Mouse (Mus musculus): ENCODE measurements around the gene Fbll1. TPM values are rescaled to one million over a fixed set of nuclear protein-coding genes. Genes with fewer than 3 reads are reported as not detected.
"Not testable (repeated sequence)": the region's sequence is repeated elsewhere in the genome, so short reads cannot be mapped to it uniquely, and the experiment has no call there.

The Fbll1 gene
- total RNA-seq (2017), result not detected in 2 replicates

- peak; percentile 88 for ATAC-seq (replicated peaks; ENCODE audit: low read depth, poor library complexity, severe bottlenecking)
Observed at GRCm38 (mm10) chr11:35798874-35799273, at the start of gene Fbll1. Gene Fbll1 (minus strand): TSS chr11:35798884.

GRCm38 (mm10) chr11:35844299-35844698 lies 45.6 kb upstream of the Fbll1 start:
- no peak for ATAC-seq (replicated peaks; ENCODE audit: low read depth, poor library complexity, severe bottlenecking)

- not testable (repeated sequence) for ATAC-seq (replicated peaks; ENCODE audit: low read depth, poor library complexity, severe bottlenecking)
Observed at GRCm38 (mm10) chr11:35842560-35842959, 43.9 kb upstream of the Fbll1 start.

- peak; percentile 46 for ATAC-seq (replicated peaks; ENCODE audit: low read depth, poor library complexity, severe bottlenecking)
Observed at GRCm38 (mm10) chr11:35841738-35842325, 43.1 kb upstream of the Fbll1 start.

GRCm38 (mm10) chr11:35840806-35841205 lies 42.1 kb upstream of the Fbll1 start:
- ATAC-seq (replicated peaks; ENCODE audit: low read depth, poor library complexity, severe bottlenecking), result not testable (repeated sequence)

- no peak for ATAC-seq (replicated peaks; ENCODE audit: low read depth, poor library complexity, severe bottlenecking)
Observed at GRCm38 (mm10) chr11:35840282-35840681, 41.6 kb upstream of the Fbll1 start.

GRCm38 (mm10) chr11:35838345-35839338 lies 40.0 kb upstream of the Fbll1 start:
- ATAC-seq (replicated peaks; ENCODE audit: low read depth, poor library complexity, severe bottlenecking), result peak; percentile 77

- no peak for ATAC-seq (replicated peaks; ENCODE audit: low read depth, poor library complexity, severe bottlenecking)
Observed at GRCm38 (mm10) chr11:35837156-35838126, 38.8 kb upstream of the Fbll1 start.

GRCm38 (mm10) chr11:35834022-35834760 lies 35.5 kb upstream of the Fbll1 start, which contains the start of gene Rars:
Gene Rars (minus strand): TSS chr11:35834506.
- peak; percentile 86 for ATAC-seq (replicated peaks; ENCODE audit: low read depth, poor library complexity, severe bottlenecking)

- 0 out of 2 replicates have a peak, but pooled peaks have one; percentile 1 for ATAC-seq (replicated peaks; ENCODE audit: low read depth, poor library complexity, severe bottlenecking)
Observed at GRCm38 (mm10) chr11:35833270-35833669, 34.6 kb upstream of the Fbll1 start.

- no peak for ATAC-seq (replicated peaks; ENCODE audit: low read depth, poor library complexity, severe bottlenecking)
Observed at GRCm38 (mm10) chr11:35832139-35832538, 33.5 kb upstream of the Fbll1 start.

GRCm38 (mm10) chr11:35827714-35828113 lies 29.0 kb upstream of the Fbll1 start:
- ATAC-seq (replicated peaks; ENCODE audit: low read depth, poor library complexity, severe bottlenecking), result peak; percentile 83

- no peak for ATAC-seq (replicated peaks; ENCODE audit: low read depth, poor library complexity, severe bottlenecking)
Observed at GRCm38 (mm10) chr11:35816316-35816715, 17.6 kb upstream of the Fbll1 start.

GRCm38 (mm10) chr11:35811458-35811857 lies 12.8 kb upstream of the Fbll1 start:
- ATAC-seq (replicated peaks; ENCODE audit: low read depth, poor library complexity, severe bottlenecking), result no peak

- no peak for ATAC-seq (replicated peaks; ENCODE audit: low read depth, poor library complexity, severe bottlenecking)
Observed at GRCm38 (mm10) chr11:35801332-35801731, 2.6 kb upstream of the Fbll1 start.

- ATAC-seq (replicated peaks; ENCODE audit: low read depth, poor library complexity, severe bottlenecking), result peak; percentile 19; the same call in 1 of the 2 replicates
Observed at GRCm38 (mm10) chr11:35798495-35798820, 226 bp downstream of the Fbll1 start.

- ATAC-seq (replicated peaks; ENCODE audit: low read depth, poor library complexity, severe bottlenecking), result no peak
Observed at GRCm38 (mm10) chr11:35797751-35798494, 761 bp downstream of the Fbll1 start.

- not testable (repeated sequence) for ATAC-seq (replicated peaks; ENCODE audit: low read depth, poor library complexity, severe bottlenecking)
Observed at GRCm38 (mm10) chr11:35792800-35793199, 5.9 kb downstream of the Fbll1 start.

GRCm38 (mm10) chr11:35788443-35788842 lies 10.2 kb downstream of the Fbll1 start:
- no peak for ATAC-seq (replicated peaks; ENCODE audit: low read depth, poor library complexity, severe bottlenecking)
